Mouse (Mus musculus): Measurements from ENCODE around the gene Rsl24d1. TPM values are rescaled to one million over a fixed set of nuclear protein-coding genes. Genes with fewer than 3 reads are reported as not detected.
A peak's percentile ranks its signal among the peaks of the same experiment; 100 is the strongest.
"Not testable (repeated sequence)": the region's sequence is repeated elsewhere in the genome, so short reads cannot be mapped to it uniquely, and the experiment has no call there.

Gene Rsl24d1
- 10 to 100 TPM; 71.7 to 73.9 TPM for total RNA-seq (2021)
- long read RNA-seq, experiment 1, transcript Rsl24d1-201 (6 exons, 1,543 nt) = major isoform, 43 of 48 reads
- long read RNA-seq, experiment 1, partial matches to known transcripts = 0 of 48 reads
- long read RNA-seq, experiment 1, other reads (novel, unspliced or antisense) = 4 of 48 reads
- long read RNA-seq, experiment 2, transcript Rsl24d1-201 (6 exons, 1,543 nt) = major isoform, 98 of 107 reads
- long read RNA-seq, experiment 2, partial matches to known transcripts = 2 of 107 reads
- long read RNA-seq, experiment 2, other reads (novel, unspliced or antisense) = 7 of 107 reads

- peak; percentile 37 to 62 for DNase-seq (ENCODE audit: low spot score in 2 of 2)
Observed at GRCm38 (mm10) chr9:73112919-73113906, at the start of gene Rsl24d1. TSS of gene Rsl24d1 (plus strand) at chr9:73113426.

GRCm38 (mm10) chr9:73063621-73064290 lies 49.5 kb upstream of the Rsl24d1 start:
- DNase-seq (ENCODE audit: low spot score in 2 of 2) = no peak

GRCm38 (mm10) chr9:73067086-73067485 lies 46.1 kb upstream of the Rsl24d1 start:
- DNase-seq (ENCODE audit: low spot score in 2 of 2) = no peak

- no peak for DNase-seq (ENCODE audit: low spot score in 2 of 2)
Observed at GRCm38 (mm10) chr9:73068230-73068679, 45.0 kb upstream of the Rsl24d1 start.

GRCm38 (mm10) chr9:73068688-73069087 lies 44.5 kb upstream of the Rsl24d1 start:
- DNase-seq (ENCODE audit: low spot score in 2 of 2) = no peak

GRCm38 (mm10) chr9:73070971-73071659 lies 42.1 kb upstream of the Rsl24d1 start:
- no peak for DNase-seq (ENCODE audit: low spot score in 2 of 2)

GRCm38 (mm10) chr9:73072426-73072825 lies 40.8 kb upstream of the Rsl24d1 start:
- no peak for DNase-seq (ENCODE audit: low spot score in 2 of 2)

GRCm38 (mm10) chr9:73073169-73073568 lies 40.1 kb upstream of the Rsl24d1 start:
- no peak for DNase-seq (ENCODE audit: low spot score in 2 of 2)

- not testable (repeated sequence) for DNase-seq (ENCODE audit: low spot score in 2 of 2)
Observed at GRCm38 (mm10) chr9:73079349-73079748, 33.9 kb upstream of the Rsl24d1 start.

GRCm38 (mm10) chr9:73079801-73080325 lies 33.4 kb upstream of the Rsl24d1 start:
- no peak for DNase-seq (ENCODE audit: low spot score in 2 of 2)

- no peak for DNase-seq (ENCODE audit: low spot score in 2 of 2)
Observed at GRCm38 (mm10) chr9:73082291-73083000, 30.8 kb upstream of the Rsl24d1 start.

- no peak for DNase-seq (ENCODE audit: low spot score in 2 of 2)
Observed at GRCm38 (mm10) chr9:73083956-73084355, 29.3 kb upstream of the Rsl24d1 start.

GRCm38 (mm10) chr9:73085845-73086244 lies 27.4 kb upstream of the Rsl24d1 start:
- no peak for DNase-seq (ENCODE audit: low spot score in 2 of 2)

- DNase-seq (ENCODE audit: low spot score in 2 of 2) = no peak
Observed at GRCm38 (mm10) chr9:73087121-73087520, 26.1 kb upstream of the Rsl24d1 start.

GRCm38 (mm10) chr9:73087581-73087980 lies 25.6 kb upstream of the Rsl24d1 start:
- no peak for DNase-seq (ENCODE audit: low spot score in 2 of 2)

- DNase-seq (ENCODE audit: low spot score in 2 of 2) = no peak
Observed at GRCm38 (mm10) chr9:73089222-73089920, 23.9 kb upstream of the Rsl24d1 start.

GRCm38 (mm10) chr9:73090121-73090520 lies 23.1 kb upstream of the Rsl24d1 start:
- no peak for DNase-seq (ENCODE audit: low spot score in 2 of 2)

GRCm38 (mm10) chr9:73091747-73092146 lies 21.5 kb upstream of the Rsl24d1 start:
- DNase-seq (ENCODE audit: low spot score in 2 of 2) = no peak

- DNase-seq (ENCODE audit: low spot score in 2 of 2) = no peak
Observed at GRCm38 (mm10) chr9:73094580-73094979, 18.6 kb upstream of the Rsl24d1 start.
